Mouse (Mus musculus) embryonic fibroblast, embryonic 13.5 days (primary cell): ENCODE measurements around the gene Ppp1r10.

ENCODE experiments used
- CTCF ChIP-seq: IDR thresholded peaks from 2 replicates; pipeline ENCODE4 v1.5.1; 2011; ENCODE audit warnings: mild to moderate bottlenecking, control low read depth, low read length, moderate library complexity, borderline replicate concordance; ENCODE audit not compliant: insufficient read depth
- POLR2A ChIP-seq: IDR thresholded peaks from 2 replicates; pipeline ENCODE4 v1.6.1; 2011; ENCODE audit warnings: low read depth, mild to moderate bottlenecking, control low read depth, low read length, moderate library complexity

- peak; percentile 37; the same call in 1 of the 2 replicates for TF ChIP-seq POLR2A
- no peak for TF ChIP-seq CTCF
Measured at GRCm38 (mm10) chr17:35868961-35869345, 47.3 kb upstream of the Ppp1r10 start.
